Mouse (Mus musculus): ENCODE results near the gene Creb3l1.

Creb3l1 gene

GRCm38 (mm10) chr2:91946836-91947235 is 77.5 kb downstream of the Creb3l1 start:
- no peak for DNase-seq (ENCODE audit: extremely low read depth, low read depth, low spot score)

DNA sequence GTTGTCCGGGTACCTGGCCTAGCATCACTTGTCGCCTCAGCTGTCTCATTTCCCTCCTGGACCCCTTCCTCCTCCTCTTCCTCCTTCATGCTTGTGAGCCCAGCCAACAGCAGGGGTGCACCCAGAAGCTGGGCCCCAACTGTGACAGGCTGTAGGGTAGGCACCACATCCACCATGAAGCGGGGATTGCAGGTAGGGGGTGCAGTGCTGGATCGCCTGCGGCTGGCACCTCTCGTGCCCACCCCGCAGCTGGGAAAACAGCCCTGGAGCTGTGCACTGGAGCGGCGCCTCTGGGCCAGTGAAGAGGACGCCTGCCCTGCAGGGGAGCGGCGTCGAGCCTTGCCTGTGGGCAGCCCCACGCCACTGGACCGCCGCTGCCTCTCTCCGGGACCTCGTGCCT is 78.8 kb downstream of the Creb3l1 start, which contains the start of gene Gm9821:
Gm9821 (plus strand) TSS at position 221 of the 400 bp plus-strand sequence.
- DNase-seq (ENCODE audit: extremely low read depth, low read depth, low spot score), result no peak

GRCm38 (mm10) chr2:91944170-91944950 is 79.9 kb downstream of the Creb3l1 start:
- no peak for DNase-seq (ENCODE audit: extremely low read depth, low read depth, low spot score)

DNA sequence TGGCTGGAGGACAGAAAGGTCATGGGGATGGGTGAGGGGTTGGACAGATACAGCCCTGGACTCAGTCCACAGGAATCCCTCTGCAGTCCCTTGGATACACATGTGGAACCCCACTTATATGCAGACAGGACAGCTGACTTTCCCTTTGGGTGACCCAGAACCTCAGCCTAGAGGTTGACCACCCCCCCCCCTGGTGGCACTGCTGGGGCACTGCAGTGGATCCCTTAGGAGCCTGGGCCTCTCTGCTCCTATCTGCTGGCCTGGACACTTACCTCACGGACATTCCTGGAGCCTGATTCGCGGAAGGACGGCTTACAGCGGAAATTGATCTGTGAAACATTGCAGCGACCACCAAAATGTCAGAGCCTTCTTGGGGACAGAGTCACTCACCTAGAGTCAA is 81.9 kb downstream of the Creb3l1 start:
- DNase-seq (ENCODE audit: extremely low read depth, low read depth, low spot score), result no peak

DNA sequence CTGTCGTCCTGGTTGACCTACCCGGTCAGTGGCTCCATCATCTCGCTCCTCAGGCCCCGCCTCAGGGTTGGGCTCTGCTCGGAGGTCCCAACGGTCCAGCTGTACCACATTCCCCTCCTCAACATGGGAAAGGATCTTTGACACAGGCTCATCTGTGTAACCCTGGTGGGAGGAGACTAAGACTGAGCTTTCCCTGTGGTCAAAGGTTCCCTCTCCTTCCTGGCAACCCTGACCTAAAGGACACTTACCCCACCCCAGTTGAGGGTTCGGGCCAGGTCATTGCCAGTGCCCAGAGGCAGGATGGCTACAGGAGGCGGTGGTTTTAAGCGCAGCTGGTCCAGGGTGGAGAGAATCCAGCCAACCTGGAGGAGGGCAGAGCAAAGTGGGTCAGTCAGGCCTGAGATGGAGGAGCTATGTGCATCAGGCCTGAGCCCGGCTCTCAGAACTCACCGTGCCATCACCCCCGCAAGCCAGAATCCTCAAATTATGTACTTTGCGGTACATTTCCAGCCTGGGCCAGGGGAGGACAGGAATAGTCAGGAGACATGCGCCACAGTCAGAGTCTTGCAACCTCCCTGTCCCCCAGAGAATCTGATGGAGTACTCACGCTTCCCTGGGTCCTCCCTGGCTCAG is 84.9 kb downstream of the Creb3l1 start:
- no peak for DNase-seq (ENCODE audit: extremely low read depth, low read depth, low spot score)

DNA sequence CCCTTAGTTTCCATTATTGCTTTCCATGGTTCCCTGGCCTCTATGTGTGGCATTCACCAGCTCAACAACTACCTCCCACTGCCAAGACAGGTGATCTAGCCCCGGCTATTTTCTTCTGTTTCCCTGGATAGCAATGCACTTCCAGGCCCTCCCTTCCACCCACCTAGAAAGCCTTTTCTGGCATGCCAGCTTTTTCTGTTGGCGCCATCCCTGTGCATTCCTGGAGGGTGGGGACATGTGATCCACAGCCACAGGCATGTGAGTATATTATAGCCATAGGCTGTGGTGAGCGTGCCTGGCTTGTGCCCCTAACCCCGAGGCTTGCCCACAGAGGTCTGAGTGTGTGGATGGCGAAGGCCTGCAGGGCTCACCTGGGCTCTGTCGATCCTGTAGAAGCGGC is 88.1 kb downstream of the Creb3l1 start:
- no peak for DNase-seq (ENCODE audit: extremely low read depth, low read depth, low spot score)

DNA sequence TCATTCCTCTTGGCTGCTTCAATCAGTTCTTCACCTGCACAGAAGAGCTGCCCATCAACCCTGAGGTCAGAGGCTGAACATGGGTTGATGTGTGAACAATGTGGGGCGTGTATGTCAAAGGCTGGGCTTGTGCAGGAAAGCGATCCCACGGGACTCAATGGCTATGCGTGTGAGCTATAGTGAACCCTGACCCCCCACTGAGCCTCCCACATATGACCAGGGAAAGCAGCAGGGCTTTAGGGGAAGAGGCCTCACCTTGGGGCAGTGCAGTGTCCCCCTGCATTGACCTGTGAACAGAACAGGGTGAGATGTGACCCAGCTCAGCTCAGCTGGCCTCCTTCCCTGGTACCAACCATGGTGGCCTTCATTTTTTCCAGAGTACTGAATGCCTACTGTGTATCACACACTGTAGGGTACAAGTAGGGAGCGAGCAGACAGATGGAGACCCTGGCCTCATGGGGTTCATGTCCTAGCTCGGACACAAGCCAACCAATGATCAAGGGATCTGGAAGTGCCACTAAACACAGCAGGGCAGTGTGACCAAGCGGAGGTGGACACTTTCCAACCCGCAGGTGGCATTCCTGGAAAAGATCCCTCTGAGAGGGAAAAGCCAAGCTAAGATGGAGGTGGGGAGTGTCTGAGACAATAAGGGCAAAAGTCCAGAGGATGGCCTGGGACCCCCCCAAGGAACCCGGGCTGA is 89.3 kb downstream of the Creb3l1 start:
- DNase-seq (ENCODE audit: extremely low read depth, low read depth, low spot score), result no peak

DNA sequence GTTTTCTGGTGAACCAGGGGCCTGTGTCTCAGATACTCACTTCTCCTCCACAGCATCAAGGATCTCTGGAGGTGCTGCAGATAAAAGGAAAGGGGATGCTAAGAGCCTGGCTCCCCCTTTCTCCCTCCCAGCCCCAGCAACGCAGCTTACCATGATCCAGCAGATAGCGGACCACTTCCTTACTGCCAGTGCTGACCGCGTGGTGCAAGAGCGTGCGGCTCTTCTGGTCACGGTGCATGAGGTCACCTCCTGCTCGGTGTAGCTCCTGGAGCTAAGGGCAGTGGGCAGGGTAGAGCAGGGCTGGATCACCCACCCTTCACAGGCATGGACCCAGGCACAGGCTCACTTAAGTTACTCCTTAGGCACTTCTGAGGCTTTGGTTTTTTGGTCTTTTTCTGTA is 90.3 kb downstream of the Creb3l1 start:
- DNase-seq (ENCODE audit: extremely low read depth, low read depth, low spot score), result no peak

DNA sequence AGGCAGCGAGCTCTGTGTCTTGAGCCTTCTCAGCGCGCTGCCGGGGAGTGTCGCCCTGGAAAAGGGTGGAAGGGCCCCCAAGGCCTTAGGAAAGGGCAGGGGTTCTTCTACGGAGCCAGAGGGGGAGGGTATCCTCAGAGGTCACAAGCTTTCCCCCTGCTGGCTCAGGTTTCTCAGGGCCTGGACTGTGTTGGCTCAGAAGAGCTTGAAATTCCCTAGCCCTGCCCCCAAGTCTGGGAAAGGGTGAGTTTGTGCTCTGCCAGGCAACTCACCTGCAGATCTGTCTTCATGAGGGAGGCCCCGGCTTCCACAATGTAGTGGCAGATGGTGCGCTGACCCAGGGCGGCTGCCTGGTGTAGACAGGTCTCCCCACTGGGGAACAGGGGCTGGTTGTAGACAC is 90.8 kb downstream of the Creb3l1 start:
- no peak for DNase-seq (ENCODE audit: extremely low read depth, low read depth, low spot score)

DNA sequence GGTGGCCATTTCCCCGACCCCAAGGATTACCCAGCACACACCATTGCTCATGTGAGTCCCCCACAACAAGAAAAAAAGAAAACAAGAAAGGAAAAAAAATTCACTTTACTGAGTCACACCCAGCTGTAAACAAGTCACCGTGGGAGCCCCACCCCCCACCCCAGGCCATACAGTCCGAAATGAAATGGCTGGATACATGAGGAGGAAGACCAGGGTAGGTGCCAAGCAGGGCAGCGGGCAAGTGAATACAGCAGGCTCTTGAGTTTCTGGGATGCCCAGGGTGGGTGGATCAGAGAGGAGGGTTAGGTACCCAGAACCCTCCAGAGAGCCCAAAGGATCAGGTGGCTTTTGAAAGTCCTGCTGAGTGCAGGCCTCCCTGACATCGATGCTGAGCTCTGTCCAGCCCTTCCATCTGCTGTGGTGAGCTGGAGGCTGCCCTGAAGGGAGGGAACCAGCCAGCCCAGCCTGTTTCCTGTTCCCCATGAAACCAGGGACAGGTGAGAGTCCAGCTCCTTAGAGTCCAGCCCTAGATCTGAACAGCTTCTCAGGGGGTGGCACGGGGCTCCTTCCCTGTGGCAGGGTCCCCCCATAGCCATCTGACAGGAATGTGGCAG is 91.5 kb downstream of the Creb3l1 start:
- DNase-seq (ENCODE audit: extremely low read depth, low read depth, low spot score), result no peak

All from fat pad, adult 2 months (tissue).